Mouse (Mus musculus): ENCODE results near the gene Pik3ca.

DNA sequence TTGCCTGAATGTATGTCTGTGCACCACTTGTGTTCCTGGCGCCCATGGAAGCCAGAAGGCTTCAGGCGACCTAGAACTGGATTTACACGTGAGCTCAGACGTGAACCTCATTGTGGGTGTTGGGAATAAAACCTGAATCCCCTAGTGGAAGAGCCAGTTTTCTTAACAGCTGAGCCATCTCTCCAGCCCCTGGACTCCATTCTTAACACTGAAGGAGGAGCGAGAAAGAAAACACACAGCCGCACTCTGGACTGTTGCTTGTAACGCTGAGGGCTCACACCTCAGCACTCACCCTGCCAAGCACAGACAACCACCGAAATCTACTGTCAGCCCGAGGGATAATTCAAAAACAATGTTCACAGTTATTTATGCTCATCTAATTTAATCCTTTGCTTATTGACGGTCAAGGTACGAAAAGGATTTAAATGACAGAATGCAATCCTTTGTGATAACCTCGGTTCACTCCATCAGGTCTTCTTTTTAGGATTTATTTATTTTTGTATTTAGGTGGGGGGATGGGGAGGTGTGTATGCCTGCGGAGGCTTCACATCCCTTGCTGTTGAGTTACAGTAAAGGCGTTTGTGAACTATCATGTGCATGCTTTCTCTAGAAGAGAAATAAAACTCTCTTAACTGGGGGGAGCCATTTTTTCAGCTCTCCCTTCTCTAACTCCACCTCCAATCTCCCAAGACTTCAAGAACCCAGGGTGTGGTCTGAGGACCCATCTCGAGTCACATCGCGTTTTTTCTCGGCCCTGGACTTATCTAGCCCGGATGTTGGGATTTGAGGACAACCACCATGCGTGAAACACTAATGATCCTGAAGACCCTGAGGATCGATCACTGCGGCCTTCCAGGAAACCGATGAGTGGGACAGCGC, 112.3 kb downstream of the Pik3ca start, which contains the start of gene Zfp639:
- TF ChIP-seq CTCF (IDR thresholded peaks at IDR 0.05; ENCODE audit: control insufficient read depth, insufficient read depth, insufficient read length) (no peak), MYOD1 (IDR thresholded peaks at IDR 0.05; ENCODE audit: control insufficient read depth, insufficient read length, low read depth) (no peak)
